Mouse (Mus musculus) stomach, postnatal 0 days (tissue): ENCODE measurements around the gene Selenom.
A peak's percentile ranks its signal among the peaks of the same experiment; 100 is the strongest.

Experiments
- CTCF ChIP-seq: IDR thresholded peaks from 2 replicates; pipeline ENCODE4 v1.5.1; 2016; ENCODE audit warnings: antibody characterized with exemption, low read depth, mild to moderate bottlenecking, moderate library complexity
- EP300 ChIP-seq: optimal IDR thresholded peaks from 2 replicates; pipeline ENCODE3; 2016; ENCODE audit warnings: antibody characterized with exemption

GRCm38 (mm10) chr11:3535406-3535986 is 21.0 kb downstream of the Selenom start:
- peak; percentile 87 for TF ChIP-seq EP300
- peak; percentile 94 for TF ChIP-seq CTCF
